Mouse (Mus musculus) neural tube, embryonic 12.5 days (tissue): ENCODE measurements at regions not wholly inside any gene's neighbourhood (a gene's known extent, or its start where the extent isn't known, plus 50 kb on each side); places are given as distances from the start of the nearest gene placed in this dataset.
A peak's percentile ranks its signal among the peaks of the same experiment; 100 is the strongest.

ENCODE experiments used
- ATAC-seq: fragments of 200-750 bp; cut with Nextera tagmentation; 2 replicates; pipeline ENCODE4 v1.8.0; 2017; ENCODE audit warnings: low read depth, mild to moderate bottlenecking, moderate TSS enrichment, moderate library complexity; ENCODE audit not compliant: low FRiP score
- H3K27ac ChIP-seq: fragments of 300-500 bp; sonication (generic); 2 replicates; pipeline ENCODE4 v1.5.1; 2016
- H3K27me3 ChIP-seq: fragments of 300-500 bp; sonication (generic); replicated peaks from 2 replicates; pipeline ENCODE4 v1.6.1; 2016; ENCODE audit warnings: mild to moderate bottlenecking
- H3K36me3 ChIP-seq: fragments of 300-500 bp; sonication (generic); 2 replicates; pipeline ENCODE4 v1.6.1; 2016; ENCODE audit warnings: mild to moderate bottlenecking
- H3K4me1 ChIP-seq: fragments of 300-500 bp; sonication (generic); 2 replicates; pipeline ENCODE4 v1.6.1; 2016
- H3K4me2 ChIP-seq: fragments of 300-500 bp; sonication (generic); replicated peaks from 2 replicates; pipeline ENCODE4 v1.6.1; 2016; ENCODE audit warnings: mild to moderate bottlenecking
- H3K4me3 ChIP-seq: fragments of 300-500 bp; sonication (generic); 2 replicates; pipeline ENCODE4 v1.5.1; 2016
- H3K9ac ChIP-seq: fragments of 300-500 bp; sonication (generic); 2 replicates; pipeline ENCODE4 v1.6.1; 2016; ENCODE audit warnings: mild to moderate bottlenecking
- H3K9me3 ChIP-seq: fragments of 300-500 bp; sonication (generic); 2 replicates; pipeline ENCODE4 v1.6.1; 2016; ENCODE audit warnings: mild to moderate bottlenecking
- WGBS: fragments of 180-500 bp; shearing (Covaris S2); methylation state at CpG from one replicate; pipeline ENCODE4 v1.1.7; 2016; 5-methylcytosine and 5-hydroxymethylcytosine counted together

DNA sequence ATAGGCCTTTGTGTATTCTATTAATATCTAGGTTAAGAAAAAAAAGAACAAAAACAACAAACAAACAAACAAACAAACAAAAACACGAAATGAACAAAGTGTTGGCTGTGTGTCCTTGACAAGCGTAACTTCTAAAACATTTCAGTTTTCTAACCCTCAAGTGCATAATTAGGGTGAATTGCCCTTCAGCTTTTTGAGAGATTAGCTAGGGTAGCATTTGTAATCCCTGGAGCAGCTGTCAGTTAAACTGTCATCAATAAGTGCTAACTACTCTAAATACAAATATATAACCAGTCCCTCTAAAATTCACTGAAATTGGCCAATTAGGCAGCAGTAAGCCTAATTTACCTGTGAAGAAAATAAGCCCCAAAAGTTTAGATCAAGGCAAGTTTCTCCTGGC, 467.6 kb downstream of the Gabrg2 start:
- ATAC-seq = no peak
- no peaks in the 10 kb centered on the region for H3K27me3 ChIP-seq
- WGBS = 87% methylated on average over 2 of the region's 2 CpGs

DNA sequence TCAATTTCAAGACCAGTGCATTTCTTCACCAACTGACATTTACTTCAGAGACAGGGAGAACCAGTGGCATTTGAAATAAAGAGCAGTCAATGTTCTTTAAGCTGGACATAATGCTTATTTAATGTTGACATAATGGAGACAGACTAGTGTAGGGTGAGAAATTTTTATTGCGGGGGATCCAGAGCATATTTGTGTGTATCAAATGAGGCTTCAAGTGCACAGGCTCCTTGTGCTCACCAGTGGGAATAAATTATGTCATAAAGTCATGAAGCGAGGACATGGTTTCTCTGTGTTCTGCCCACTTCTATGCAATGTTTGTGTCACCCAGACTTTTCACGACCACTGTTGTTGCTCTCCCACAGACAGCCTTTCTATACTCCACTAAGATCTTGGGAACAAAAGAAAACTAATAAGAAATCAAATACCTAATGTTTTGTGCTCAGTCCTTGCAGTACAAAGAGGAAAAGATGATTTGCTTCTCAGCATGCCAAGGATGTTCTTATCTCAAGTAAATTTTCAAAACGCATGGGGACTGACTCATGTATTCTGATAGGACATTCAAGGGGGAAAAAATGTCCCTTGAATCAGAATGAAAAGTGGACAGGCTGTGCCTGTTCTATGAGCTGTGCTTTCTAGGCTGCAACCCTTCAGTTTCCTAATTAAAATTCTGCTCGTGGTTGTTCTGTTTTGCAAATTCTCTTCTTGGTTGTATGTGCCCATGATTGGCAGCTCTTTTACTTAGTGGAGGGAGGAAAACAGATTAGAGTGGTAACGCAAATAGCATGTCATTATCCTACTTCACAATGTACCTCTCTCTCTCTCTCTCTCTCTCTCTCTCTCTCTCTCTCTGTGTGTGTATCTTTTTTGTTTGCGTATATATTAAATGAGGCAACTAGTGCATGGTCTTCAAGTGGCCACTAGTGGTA, 468.4 kb downstream of the Gabrg2 start:
- ATAC-seq = 0 out of 2 replicates have a peak, but pooled peaks have one; percentile 29

More for the DNA sequence above, 467.6 kb downstream of the Gabrg2 start:
- Histone ChIP-seq H3K9ac (no peak overlapping the region), H3K36me3 (no peaks in the 10 kb centered on the region), H3K4me1 (no peaks in the 10 kb centered on the region), H3K4me2 (no peak overlapping the region), H3K9me3 (no peaks in the 10 kb centered on the region), H3K27ac (no peak overlapping the region), H3K4me3 (no peak overlapping the region)

DNA sequence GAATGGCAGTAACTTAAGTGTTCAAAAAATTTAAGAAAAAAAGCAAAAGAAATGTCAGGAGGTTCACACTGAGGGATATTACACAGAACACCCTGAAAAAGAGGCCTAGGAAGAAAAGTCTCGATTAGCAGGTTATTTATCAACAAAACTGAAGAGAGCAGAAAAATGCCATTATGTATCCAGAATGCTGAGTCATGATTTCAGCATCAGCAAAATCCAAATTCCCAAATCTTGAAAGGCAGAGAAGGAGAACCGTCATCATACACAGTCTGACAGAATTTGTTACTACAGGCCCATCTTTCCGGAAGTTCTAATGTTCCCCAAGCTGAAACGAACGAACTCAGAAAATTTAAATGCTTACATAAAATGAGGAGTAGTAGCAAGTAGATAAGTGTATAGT, 475.7 kb downstream of the Gabrg2 start:
- WGBS = 93% methylated on average over 5 of the region's 5 CpGs
- H3K9me3 ChIP-seq = no peaks in the 10 kb centered on the region
- no peak overlapping the region for H3K4me3 ChIP-seq
- no peak overlapping the region for H3K9ac ChIP-seq
- H3K4me2 ChIP-seq = no peak overlapping the region
- H3K36me3 ChIP-seq = no peaks in the 10 kb centered on the region
- H3K4me1 ChIP-seq = no peaks in the 10 kb centered on the region
- no peak for ATAC-seq
- no peak overlapping the region for H3K27ac ChIP-seq
- no peaks in the 10 kb centered on the region for H3K27me3 ChIP-seq

More for the DNA sequence above, 468.4 kb downstream of the Gabrg2 start:
- Histone ChIP-seq H3K9me3 (no peaks in the 10 kb centered on the region), H3K4me3 (no peak overlapping the region), H3K9ac (no peak overlapping the region), H3K27me3 (no peaks in the 10 kb centered on the region), H3K4me2 (no peak overlapping the region), H3K4me1 (no peaks in the 10 kb centered on the region), H3K36me3 (no peaks in the 10 kb centered on the region), H3K27ac (no peak overlapping the region)
- WGBS = 64% methylated on average over 7 of the region's 7 CpGs

DNA sequence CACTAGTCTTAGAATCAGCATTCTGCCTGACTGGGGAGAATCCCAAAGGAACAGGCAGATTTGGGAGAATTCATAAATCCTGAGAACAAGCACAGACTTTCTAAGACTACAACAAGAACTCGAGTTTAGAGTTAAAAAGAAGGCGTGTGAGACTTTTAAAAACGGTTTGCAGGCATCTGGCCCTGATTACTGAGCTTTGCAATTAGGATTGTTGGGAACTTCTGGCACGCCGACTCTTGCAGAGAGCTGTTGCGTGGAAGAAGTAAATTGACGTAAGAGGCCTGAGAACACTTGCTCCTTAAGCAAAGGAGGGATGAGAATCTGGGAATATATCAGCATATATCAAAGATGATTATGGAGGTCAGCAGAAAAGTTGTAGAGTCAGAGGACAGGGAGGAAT, 507.4 kb downstream of the Gabrg2 start:
- no peak for ATAC-seq
- no peak overlapping the region for H3K4me2 ChIP-seq
- no peaks in the 10 kb centered on the region for H3K4me1 ChIP-seq
- H3K4me3 ChIP-seq = no peak overlapping the region
- H3K36me3 ChIP-seq = no peaks in the 10 kb centered on the region
- H3K9me3 ChIP-seq = no peaks in the 10 kb centered on the region
- H3K27me3 ChIP-seq = no peaks in the 10 kb centered on the region
- H3K9ac ChIP-seq = no peak overlapping the region
- WGBS = 85% methylated on average over 7 of the region's 7 CpGs
- H3K27ac ChIP-seq = no peak overlapping the region

DNA sequence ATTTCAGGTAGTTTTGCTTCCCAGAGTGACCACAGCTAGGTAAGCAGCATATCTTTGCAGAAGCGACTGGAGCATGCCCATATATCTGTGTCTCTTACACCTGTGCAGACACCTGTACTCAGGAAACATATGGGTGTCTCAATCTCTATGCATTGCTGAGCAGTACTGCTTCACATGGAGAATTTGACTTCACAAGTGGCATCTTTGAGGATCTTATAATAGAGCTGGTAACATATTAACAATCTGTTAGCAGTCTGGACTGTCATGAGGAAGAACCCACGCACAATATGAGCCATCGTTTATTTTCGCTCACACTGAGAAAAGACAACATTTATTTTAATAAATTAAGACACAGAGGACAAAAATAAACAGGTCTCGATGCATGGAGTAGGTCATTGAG, 508.7 kb downstream of the Gabrg2 start:
- H3K36me3 ChIP-seq = no peaks in the 10 kb centered on the region
- no peak overlapping the region for H3K27ac ChIP-seq
- WGBS = 85% methylated on average over 5 of the region's 5 CpGs
- H3K9me3 ChIP-seq = no peaks in the 10 kb centered on the region
- H3K4me1 ChIP-seq = no peaks in the 10 kb centered on the region
- ATAC-seq = no peak
- no peak overlapping the region for H3K9ac ChIP-seq
- no peak overlapping the region for H3K4me3 ChIP-seq
- H3K27me3 ChIP-seq = no peaks in the 10 kb centered on the region
- no peak overlapping the region for H3K4me2 ChIP-seq

DNA sequence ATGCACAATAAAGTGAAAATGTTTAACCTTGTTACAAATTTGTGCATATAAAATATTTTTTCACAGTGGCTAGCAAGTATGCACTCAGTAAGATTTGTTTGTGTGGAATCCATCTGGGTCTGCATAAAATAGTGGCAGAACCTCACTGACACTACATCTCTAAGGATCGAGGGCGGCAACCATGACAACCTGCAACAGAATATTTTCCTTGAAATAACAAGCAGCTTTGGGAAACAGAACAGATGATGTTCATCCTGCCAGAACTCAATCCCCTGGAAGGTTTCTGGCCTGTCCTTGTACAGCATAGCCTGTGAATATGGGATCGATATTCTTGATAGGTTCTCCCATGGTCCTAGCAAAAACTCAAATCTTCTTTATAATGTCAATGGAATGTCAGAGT, 509.4 kb downstream of the Gabrg2 start:
- ATAC-seq = no peak

DNA sequence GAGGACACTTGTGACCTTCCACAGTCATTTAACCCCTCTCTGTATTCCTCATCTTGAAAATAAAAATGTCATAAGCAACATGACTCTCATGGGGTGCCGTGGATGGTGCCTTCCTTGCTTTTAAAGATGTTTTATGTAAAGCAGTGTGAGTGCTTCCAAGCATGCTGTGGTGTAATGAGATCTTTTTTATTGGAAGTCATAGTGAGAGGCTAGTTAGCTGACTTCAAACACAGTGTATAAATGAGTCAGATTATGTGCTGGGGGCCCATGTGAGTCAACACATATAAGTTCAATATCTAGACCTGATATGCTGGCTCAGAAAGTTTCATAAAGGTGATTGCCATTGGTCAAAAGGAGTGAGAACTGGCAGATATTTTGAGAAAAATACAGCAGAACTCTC, 516.8 kb downstream of the Gabrg2 start:
- Histone ChIP-seq H3K4me1 (no peaks in the 10 kb centered on the region), H3K27ac (no peak overlapping the region), H3K9ac (no peak overlapping the region), H3K9me3 (no peaks in the 10 kb centered on the region), H3K4me2 (no peak overlapping the region), H3K36me3 (no peaks in the 10 kb centered on the region), H3K4me3 (no peak overlapping the region), H3K27me3 (no peaks in the 10 kb centered on the region)
- no peak for ATAC-seq
- 56% methylated on average over 1 of the region's 1 CpGs for WGBS

More for the DNA sequence above, 509.4 kb downstream of the Gabrg2 start:
- Histone ChIP-seq H3K9me3 (no peaks in the 10 kb centered on the region), H3K27me3 (no peaks in the 10 kb centered on the region), H3K4me3 (no peak overlapping the region), H3K4me1 (no peaks in the 10 kb centered on the region), H3K36me3 (no peaks in the 10 kb centered on the region), H3K27ac (no peak overlapping the region), H3K9ac (no peak overlapping the region), H3K4me2 (no peak overlapping the region)
- WGBS = 88% methylated on average over 3 of the region's 3 CpGs

DNA sequence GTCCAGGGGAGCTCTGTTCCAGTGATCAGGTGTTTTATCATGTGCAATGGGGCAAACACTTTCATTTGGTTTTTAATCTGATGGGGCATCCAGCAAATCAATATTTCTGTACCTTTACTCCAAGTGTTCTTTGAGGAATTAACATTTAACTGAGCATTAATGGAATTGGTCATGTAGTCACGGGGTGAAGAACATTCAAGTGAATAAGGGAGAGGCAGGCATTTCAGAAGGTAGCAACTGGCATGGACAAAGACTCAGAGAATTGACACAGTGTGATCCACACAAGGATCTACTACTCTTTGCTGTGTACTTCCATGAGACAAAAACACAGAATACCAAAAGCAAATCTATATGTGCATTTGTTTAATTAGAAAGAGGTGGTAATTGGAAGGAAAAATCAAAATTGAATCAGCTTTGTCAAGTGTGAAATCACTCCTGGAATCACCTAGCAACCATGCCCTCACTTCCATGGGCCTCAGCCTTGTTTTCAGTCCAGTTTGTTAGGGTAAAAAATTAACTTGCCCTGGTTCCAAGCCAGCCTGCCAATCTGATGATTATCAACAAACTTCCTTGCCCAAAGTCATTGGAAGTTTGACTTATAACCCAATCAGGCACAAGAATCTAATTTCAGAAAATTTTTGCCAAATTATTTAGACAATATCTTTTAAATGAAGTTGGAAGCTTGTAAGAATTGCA, 529.6 kb downstream of the Gabrg2 start:
- H3K27me3 ChIP-seq = no peaks in the 10 kb centered on the region
- H3K4me3 ChIP-seq = no peak overlapping the region
- H3K36me3 ChIP-seq = no peaks in the 10 kb centered on the region
- H3K27ac ChIP-seq = no peak overlapping the region
- H3K4me2 ChIP-seq = no peak overlapping the region
- no peak overlapping the region for H3K9ac ChIP-seq
- no peaks in the 10 kb centered on the region for H3K4me1 ChIP-seq
- ATAC-seq = no peak
- H3K9me3 ChIP-seq = no peaks in the 10 kb centered on the region
- WGBS = 68% methylated on average over 1 of the region's 1 CpGs

DNA sequence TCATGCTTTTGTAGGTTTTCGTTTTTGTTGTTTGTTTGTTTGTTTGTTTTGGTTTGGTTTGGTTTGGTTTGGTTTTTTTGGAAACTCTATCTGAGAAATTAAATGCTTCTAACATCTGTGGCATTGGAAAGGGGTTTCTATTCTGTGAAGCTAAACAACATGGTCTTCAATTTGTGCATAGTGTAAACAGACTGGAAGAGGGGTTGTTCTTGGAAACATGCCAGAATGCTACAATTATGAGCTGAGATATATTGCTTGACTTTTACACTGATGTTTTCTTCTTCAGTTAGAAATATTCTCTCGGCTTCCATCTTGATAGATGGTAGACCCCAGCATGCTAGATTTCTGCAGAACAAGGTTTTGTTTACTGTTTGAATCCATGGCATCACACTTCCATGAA, 533.3 kb downstream of the Gabrg2 start:
- Histone ChIP-seq H3K4me2 (no peak overlapping the region), H3K9me3 (no peaks in the 10 kb centered on the region), H3K27ac (no peak overlapping the region), H3K36me3 (no peaks in the 10 kb centered on the region), H3K9ac (no peak overlapping the region), H3K27me3 (no peaks in the 10 kb centered on the region), H3K4me3 (no peak overlapping the region), H3K4me1 (no peaks in the 10 kb centered on the region)
- no peak for ATAC-seq
- WGBS = 85% methylated on average over 2 of the region's 2 CpGs

DNA sequence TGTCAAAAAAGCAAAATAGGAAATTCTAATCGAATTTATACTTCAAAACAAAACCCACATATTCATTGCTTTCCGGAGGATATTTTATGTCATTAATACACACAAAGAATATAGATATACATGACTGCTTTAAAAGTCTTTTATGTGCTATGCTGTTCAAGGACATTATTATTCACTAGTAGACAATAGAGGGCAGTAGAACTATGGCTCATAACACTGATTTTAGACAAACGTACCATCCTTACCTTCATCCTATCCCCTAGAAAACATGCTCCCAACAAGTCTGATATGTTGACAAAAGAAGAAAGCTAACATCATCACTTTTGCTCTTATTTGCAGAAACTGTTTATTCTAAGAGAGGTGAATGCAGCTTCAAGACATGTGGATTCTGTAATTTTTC, 566.8 kb downstream of the Gabrg2 start:
- Histone ChIP-seq H3K4me1 (no peaks in the 10 kb centered on the region), H3K36me3 (no peaks in the 10 kb centered on the region), H3K27me3 (no peaks in the 10 kb centered on the region), H3K9ac (no peak overlapping the region), H3K9me3 (no peaks in the 10 kb centered on the region), H3K4me2 (no peak overlapping the region), H3K4me3 (no peak overlapping the region), H3K27ac (no peak overlapping the region)
- ATAC-seq = no peak
- WGBS = 82% methylated on average over 3 of the region's 3 CpGs

DNA sequence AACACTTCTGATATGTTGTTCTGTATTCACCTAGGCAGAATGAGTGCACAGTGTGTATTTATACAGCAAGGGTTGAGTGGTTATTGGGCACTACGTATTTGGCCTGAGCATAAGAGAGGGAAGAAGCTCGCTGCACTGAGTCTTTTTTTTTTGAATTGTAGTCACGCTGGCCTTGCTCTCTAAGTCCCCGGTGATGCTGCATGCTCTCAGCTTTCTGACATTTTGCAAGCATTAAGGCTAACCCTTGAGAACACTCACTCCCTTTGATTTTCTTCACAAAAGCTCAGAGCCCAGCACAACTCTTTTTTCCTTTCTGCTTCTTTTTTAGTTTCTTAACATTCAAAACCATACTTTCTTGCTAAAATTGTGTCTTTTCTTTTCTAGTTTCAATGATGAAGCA, 575.1 kb downstream of the Gabrg2 start:
- no peak overlapping the region for H3K27ac ChIP-seq
- H3K36me3 ChIP-seq = no peaks in the 10 kb centered on the region
- WGBS = 73% methylated on average over 4 of the region's 4 CpGs
- no peak for ATAC-seq
- H3K9me3 ChIP-seq = no peaks in the 10 kb centered on the region
- H3K4me3 ChIP-seq = no peak overlapping the region
- H3K9ac ChIP-seq = no peak overlapping the region
- H3K27me3 ChIP-seq = no peaks in the 10 kb centered on the region
- no peak overlapping the region for H3K4me2 ChIP-seq
- no peaks in the 10 kb centered on the region for H3K4me1 ChIP-seq
